Mouse (Mus musculus): ENCODE results near the gene Tldc2. TPM values are rescaled to one million over a fixed set of nuclear protein-coding genes. Genes with fewer than 3 reads are reported as not detected.

Tldc2 gene
- polyA plus RNA-seq, 1 experiment from 2014 or later: not detected

DNA sequence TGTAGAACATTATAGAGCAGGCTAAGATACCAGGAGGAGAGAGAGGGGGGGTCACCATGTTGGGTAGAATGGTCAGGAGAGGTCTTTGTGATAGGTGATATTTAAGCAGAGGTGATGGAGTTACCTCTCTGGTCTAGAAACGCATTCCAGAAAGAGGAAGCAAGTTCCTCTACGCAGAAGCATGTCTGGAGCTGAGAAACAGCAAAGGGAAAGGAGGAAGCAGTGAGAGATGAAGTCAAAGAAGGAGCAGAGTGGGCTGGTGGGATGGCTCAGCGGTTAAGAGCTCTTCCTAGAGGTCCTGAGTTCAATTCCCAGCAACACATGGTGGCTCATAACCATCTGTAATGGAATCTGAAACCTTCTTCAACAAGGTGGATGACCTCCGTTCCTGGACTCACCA lies 55.1 kb downstream of the Tldc2 start:
- H3K36me3 ChIP-seq: peaks cover 10% of the 10 kb centered on the region; the same call in 1 of the 2 replicates
- no peak overlapping the region for H3K4me2 ChIP-seq (replicated peaks)
- no peak for ATAC-seq (ENCODE audit: insufficient number of reproducible peaks, insufficient read depth, low FRiP score, low TSS enrichment)
- H3K27me3 ChIP-seq: no peaks in the 10 kb centered on the region
- H3K4me1 ChIP-seq: no peaks in the 10 kb centered on the region
- no peak overlapping the region for H3K27ac ChIP-seq
- 88% methylated on average over 4 of the region's 4 CpGs for WGBS
- no peak overlapping the region for H3K4me3 ChIP-seq
- H3K9ac ChIP-seq: no peak overlapping the region
- H3K9me3 ChIP-seq: no peaks in the 10 kb centered on the region

DNA sequence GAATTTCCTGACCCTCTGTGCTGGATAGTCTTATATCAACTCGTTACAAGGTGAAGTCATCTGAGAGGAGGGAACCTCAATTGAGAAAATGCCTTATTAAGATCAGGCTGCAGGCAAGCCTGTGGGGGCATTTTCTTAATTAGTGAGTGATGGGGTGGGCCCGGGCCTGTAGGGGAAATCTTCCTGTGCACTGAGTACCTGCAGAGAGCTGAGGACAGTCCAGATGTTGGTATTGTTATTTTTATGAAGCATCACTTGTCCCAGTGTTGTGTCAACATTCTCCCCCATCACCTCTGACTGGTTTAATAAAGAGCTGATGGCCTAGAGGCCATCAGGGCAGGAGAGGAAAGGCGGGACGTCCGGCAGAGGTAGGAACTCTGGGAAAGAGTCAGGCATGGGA lies 57.3 kb downstream of the Tldc2 start:
- no peak for ATAC-seq (ENCODE audit: insufficient number of reproducible peaks, insufficient read depth, low FRiP score, low TSS enrichment)
- Histone ChIP-seq H3K9me3 (no peaks in the 10 kb centered on the region), H3K4me3 (no peak overlapping the region), H3K9ac (no peak overlapping the region), H3K27me3 (no peaks in the 10 kb centered on the region), H3K27ac (no peak overlapping the region), H3K4me2 (replicated peaks) (no peak overlapping the region), H3K36me3 (peaks cover 26% of the 10 kb centered on the region), H3K4me1 (no peaks in the 10 kb centered on the region)
- WGBS: 69% methylated on average over 5 of the region's 5 CpGs

DNA sequence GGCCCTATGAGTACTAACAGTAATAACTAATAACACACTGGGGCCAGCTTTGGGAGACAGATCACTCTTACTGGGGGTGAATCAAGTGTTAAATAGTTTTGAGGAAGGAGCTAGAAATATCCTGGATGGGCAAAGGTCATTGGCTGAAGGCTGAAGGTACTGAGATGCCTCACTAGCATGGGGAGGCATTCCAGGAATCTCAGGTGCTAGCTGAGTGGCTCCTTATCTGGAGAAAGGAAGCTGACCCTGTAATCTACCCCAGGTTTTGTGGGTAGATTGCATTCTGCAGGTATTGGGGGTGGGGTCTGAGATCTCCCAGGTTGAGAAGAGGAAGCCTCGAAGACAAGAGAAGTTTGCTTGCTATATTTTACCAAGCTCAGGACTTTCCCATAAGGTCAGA lies 58.3 kb downstream of the Tldc2 start:
- H3K36me3 ChIP-seq: peaks cover 36% of the 10 kb centered on the region
- WGBS: 67% methylated on average over 1 of the region's 1 CpGs
- no peak for ATAC-seq (ENCODE audit: insufficient number of reproducible peaks, insufficient read depth, low FRiP score, low TSS enrichment)

More for the DNA sequence above, 58.3 kb downstream of the Tldc2 start:
- Histone ChIP-seq H3K4me2 (replicated peaks) (no peak overlapping the region), H3K4me1 (no peaks in the 10 kb centered on the region), H3K27me3 (no peaks in the 10 kb centered on the region), H3K27ac (no peak overlapping the region), H3K9ac (no peak overlapping the region), H3K4me3 (no peak overlapping the region), H3K9me3 (no peaks in the 10 kb centered on the region)

Other genes with a start within 250 kb of the Tldc2 start
- 89.5 and 95.1 TPM in 2 replicates for gene Tgif2, start 247.0 kb upstream of the Tldc2 start, polyA plus RNA-seq (2016; fragmentation: Nextera tagmentation; extraction: Ambion mirVana)
- 9.6 and 9.8 TPM in 2 replicates for gene 4930518I15Rik, start 229.1 kb upstream of the Tldc2 start, polyA plus RNA-seq (2016; fragmentation: Nextera tagmentation; extraction: Ambion mirVana)
- gene Rab5if, start 223.9 kb upstream of the Tldc2 start, polyA plus RNA-seq (2016; fragmentation: Nextera tagmentation; extraction: Ambion mirVana): 188 and 190 TPM in 2 replicates
- 0.31 TPM in 2 replicates for gene Sla2, start 199.9 kb upstream of the Tldc2 start, polyA plus RNA-seq (2016; fragmentation: Nextera tagmentation; extraction: Ambion mirVana)
- 45.3 and 46.1 TPM in 2 replicates for gene Ndrg3, start 95.0 kb upstream of the Tldc2 start, polyA plus RNA-seq (2016; fragmentation: Nextera tagmentation; extraction: Ambion mirVana)
- 45.1 and 49.6 TPM in 2 replicates for gene Dsn1, start 79.9 kb upstream of the Tldc2 start, polyA plus RNA-seq (2016; fragmentation: Nextera tagmentation; extraction: Ambion mirVana)
- gene Soga1, start 7.8 kb upstream of the Tldc2 start, polyA plus RNA-seq (2016; fragmentation: Nextera tagmentation; extraction: Ambion mirVana): 5.7 and 7.8 TPM in 2 replicates
- gene Samhd1, start 48.2 kb downstream of the Tldc2 start, polyA plus RNA-seq (2016; fragmentation: Nextera tagmentation; extraction: Ambion mirVana): 25.2 and 26.9 TPM in 2 replicates
- gene Rbl1, start 117.5 kb downstream of the Tldc2 start, polyA plus RNA-seq (2016; fragmentation: Nextera tagmentation; extraction: Ambion mirVana): 24.6 and 26.4 TPM in 2 replicates
- 265 and 268 TPM in 2 replicates for gene Rpn2, start 192.0 kb downstream of the Tldc2 start, polyA plus RNA-seq (2016; fragmentation: Nextera tagmentation; extraction: Ambion mirVana)
- 0.65 and 0.89 TPM in 2 replicates for gene Mroh8, start 192.5 kb downstream of the Tldc2 start, polyA plus RNA-seq (2016; fragmentation: Nextera tagmentation; extraction: Ambion mirVana)

Measured in embryonic facial prominence, embryonic 12.5 days (tissue).